Mouse (Mus musculus): ENCODE measurements around the gene Scrn3.

Scrn3 gene

DNA sequence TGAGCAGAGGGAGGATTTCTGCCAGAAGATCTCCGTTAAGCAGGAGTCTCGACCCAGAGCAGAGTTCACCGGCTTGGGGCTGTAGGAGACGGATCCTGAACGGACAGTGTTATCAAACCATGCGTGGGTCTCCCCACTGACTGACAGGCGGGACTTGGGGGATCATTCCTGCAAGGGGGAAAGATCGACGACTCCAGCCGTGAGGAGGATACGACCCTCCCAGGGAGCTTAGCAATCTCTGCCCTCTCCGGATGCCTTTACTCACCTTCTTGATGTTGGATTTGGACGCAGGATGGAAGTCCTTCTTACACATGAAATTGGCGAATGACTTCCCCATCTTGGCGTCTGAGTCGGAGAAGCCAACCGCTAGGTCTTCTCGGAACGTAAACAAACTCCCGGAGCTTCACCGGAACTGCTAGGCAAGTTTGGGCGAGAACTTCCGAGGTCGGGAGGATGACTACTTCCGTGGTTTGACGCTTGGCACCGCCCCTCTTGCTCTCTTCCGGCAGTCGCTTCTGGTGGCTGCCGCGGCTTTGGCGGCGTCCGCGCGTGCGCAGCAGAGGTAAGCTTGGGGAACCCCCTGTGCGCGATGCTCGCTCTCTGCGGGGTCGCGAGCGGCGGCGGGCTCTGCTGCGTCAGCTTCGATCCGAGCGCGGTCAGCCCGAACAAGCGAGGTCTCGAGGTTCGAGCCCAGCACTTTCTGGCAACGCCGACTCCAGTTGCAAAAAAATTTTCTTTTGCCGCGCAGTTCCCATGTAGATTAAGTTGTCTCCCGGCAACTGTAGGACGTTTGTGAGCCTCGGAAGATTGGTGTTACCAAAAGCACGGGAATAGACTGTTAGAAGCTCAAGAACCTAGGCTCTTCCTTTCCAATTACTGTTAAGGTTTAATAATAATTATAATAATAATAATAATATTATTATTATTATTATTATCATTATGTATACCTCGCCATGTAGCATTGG, at the start of gene Scrn3, which contains the start of gene Cir1:
Gene Scrn3, plus strand, starts transcription at position 450 of the 965 bp plus-strand sequence.
Gene Cir1, minus strand, starts transcription at position 550 of the 965 bp plus-strand sequence.
- DNase-seq (ENCODE audit: low read depth, low spot score): peak; percentile 90

DNA sequence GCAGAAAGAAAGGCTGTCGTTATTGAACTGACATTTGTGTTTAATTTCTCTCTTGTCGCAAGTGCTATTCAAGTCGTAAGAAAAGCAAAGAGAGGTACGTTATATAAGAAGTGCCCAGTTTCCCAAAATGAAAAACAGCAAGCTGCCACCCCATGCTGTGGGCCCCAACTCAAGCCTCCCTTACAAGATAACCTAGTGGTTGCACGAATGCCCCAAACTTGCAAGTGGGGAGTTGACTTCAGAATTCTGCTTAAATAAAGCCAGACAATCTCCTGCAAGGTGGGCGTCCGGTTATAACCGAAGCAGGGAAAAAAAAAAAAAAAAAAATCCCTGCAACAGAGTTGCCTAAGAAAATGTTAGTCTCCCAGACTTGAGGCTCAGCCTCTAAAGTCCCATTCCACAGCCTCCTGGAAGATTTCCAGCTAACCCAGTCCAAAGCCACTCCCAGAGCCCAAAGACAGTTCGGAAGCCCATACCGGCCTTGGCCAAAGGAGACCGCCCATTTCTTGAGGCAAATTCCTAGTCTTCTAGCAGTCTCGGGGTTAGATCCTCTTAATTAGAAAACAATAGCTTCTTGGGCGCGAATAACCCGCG, 49.1 kb upstream of the Scrn3 start:
- no peak for DNase-seq (ENCODE audit: low read depth, low spot score)

DNA sequence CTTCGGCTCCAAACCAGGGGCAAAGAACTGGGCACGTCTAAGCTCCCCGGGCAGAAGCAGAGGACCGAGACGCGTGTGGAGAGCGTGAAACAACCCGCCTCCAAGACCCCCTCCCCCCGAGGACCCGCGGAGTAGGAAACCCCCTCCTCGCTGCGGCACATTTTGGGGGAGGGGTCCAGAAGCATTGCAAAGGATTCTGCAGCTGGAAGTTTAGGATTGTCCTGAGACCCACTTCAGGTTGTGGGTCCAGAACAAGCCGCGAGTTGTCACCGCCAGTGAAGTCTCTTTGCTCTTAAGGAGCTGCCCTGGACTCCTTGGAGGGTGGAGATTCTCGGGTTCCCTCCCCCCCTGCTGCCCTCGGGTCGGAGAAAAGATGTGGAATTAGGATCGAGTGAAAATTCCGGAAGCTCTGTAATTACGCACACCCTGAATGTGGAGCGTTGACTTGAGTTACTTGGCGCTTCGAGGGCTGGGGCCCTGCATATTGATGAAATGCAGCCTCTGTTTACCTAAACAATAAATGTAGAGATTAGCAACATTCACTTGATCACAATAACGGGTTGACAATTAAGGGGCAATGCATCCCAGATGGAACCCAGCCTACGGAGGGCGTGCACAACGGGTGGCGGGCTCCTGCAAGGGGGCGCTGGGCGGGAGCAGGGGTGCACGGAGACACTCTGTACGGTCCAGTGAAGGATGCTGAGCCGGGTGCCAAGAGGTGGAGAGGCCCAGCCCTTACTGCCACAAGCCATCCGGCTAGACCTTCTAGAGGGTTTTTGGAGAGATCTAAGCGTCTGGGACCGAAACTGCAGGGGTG, 48.4 kb upstream of the Scrn3 start:
- no peak for DNase-seq (ENCODE audit: low read depth, low spot score)

- DNase-seq (ENCODE audit: low read depth, low spot score): no peak
These were observed 47.7 kb upstream of the Scrn3 start for GRCm38 (mm10) chr2:73264611-73265195.

DNA sequence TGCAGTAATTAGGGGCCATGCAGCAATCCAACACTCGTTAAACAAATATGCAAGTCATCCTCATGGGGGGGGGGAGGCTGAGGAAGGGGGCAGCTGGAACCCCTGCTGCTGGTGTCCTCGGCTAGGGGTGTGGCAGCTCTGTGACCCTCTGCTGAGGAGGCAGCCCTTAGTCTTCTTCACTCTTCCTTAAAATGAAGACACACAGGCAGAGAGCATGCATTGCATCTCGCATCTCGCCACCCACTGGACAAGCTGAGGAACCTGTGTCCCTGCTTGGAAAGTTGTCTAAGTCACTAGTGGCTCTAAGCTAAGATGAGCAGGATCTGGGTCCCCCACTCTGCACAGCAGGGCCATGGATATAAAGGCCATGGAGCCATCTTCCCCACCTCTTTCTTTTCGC, 46.4 kb upstream of the Scrn3 start:
- no peak for DNase-seq (ENCODE audit: low read depth, low spot score)

GRCm38 (mm10) chr2:73266623-73267022, 45.8 kb upstream of the Scrn3 start:
- DNase-seq (ENCODE audit: low read depth, low spot score): no peak

DNA sequence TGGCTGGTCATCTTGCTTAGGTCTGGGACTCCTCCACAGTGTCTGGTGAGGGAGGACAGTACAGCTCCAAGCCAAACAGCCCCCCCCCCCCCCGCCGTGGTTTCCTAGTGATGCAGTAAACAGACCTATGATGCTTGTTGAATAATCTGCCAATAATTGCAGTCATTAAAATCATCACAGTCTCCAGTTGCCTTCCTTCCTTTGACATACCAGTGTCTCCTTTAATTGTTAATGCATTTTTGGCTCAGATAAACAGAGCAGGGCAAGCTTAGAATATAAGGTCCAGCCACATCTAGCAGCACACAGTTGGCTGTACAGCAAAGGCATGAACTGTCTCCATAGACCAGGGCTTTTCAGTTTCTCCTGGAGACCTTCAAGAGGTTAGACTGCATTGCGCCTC, 45.2 kb upstream of the Scrn3 start:
- DNase-seq (ENCODE audit: low read depth, low spot score): no peak

DNA sequence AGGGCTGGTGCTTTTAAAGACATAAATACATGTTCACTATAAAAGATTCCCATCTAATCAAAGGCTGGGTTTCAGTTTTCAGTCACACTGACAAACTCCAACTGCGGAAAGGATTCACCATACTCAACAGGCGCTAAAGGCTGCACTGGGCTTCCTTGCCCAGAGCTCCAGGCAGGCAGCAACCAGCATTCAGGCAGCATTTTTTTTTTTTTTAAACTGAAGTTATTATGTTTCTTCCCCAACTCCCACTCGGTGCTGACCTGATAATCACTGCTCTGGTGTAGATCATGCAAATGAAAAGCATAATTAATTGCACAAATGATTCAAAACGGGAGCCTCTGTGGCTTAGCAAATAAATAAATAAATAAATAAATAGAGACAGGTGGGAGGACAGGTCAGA, 44.6 kb upstream of the Scrn3 start:
- DNase-seq (ENCODE audit: low read depth, low spot score): no peak

GRCm38 (mm10) chr2:73268281-73268680, 44.1 kb upstream of the Scrn3 start:
- no peak for DNase-seq (ENCODE audit: low read depth, low spot score)

DNA sequence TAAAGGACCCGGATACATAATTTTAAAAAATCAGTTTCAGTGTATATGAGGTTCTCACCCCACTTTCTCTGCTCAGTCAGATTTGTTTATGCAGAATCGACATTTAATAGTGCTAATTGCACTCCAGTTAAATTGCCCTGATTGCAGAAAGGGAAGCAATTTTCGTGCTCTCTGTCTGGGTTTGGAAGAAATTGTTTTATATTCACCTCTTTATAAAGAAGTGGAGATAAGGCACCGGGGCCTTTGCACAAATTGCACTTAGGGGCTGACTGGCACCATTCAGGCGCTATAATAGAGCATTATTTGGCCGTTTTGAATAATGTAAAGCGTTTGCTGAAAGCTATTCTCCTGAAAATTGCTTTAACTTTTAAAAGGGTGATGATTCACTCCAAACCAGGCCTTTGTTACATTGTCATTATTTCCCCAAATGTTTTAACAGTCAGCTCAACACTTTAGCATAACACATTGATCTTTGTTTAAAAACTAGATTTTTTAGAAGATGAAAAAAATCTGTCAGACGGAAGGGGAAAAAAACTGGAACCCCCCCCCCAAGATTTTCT, 43.5 kb upstream of the Scrn3 start:
- no peak for DNase-seq (ENCODE audit: low read depth, low spot score)

GRCm38 (mm10) chr2:73269666-73270065, 42.7 kb upstream of the Scrn3 start:
- no peak for DNase-seq (ENCODE audit: low read depth, low spot score)

GRCm38 (mm10) chr2:73270071-73270592, 42.3 kb upstream of the Scrn3 start:
- no peak for DNase-seq (ENCODE audit: low read depth, low spot score)

DNA sequence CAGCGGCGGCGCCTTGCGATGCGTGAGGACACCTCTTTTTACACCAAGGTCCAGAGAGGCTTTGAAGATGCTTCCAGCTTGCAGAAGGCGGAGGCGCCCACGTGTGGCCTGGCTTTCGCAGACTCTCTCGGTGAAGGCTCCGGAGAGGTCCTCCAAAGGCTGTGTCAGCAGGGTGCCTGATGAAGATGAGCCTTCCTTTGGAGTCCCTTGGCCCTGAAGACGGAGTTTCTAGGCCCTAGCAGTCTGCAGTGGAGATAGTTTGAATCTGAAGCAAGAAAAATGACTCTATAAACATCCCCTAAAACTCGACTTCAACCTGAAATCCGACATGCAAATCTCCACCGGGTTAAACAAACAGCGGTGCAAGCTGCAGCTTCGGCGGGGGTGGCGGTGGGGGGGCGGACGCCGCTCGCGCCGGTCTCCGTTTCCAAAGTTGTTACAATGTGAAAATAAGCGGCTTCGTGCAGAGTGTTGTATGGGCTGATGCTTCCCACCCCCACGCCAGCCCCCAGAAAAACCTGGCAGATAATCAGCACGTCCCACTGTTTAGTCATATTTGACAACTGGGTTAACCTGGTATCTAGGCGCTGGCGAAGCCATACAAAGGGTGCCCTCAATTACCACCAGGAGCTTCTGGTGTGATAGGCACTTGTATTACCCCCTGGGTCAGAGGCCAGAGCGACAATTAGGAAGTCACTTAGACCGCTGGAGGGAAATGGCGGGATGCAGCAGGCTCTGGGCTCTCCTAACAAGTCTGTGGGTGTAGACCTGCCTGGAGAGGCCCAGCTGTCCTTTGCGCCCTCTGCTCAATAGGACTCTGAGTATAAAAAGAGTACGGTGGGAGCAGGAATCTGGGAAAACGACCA, 41.6 kb upstream of the Scrn3 start:
- no peak for DNase-seq (ENCODE audit: low read depth, low spot score)

- no peak for DNase-seq (ENCODE audit: low read depth, low spot score)
These were observed 40.8 kb upstream of the Scrn3 start, which contains the start of gene Sp9 for GRCm38 (mm10) chr2:73271459-73272161. TSS of gene Sp9 (plus strand) at chr2:73271925.

GRCm38 (mm10) chr2:73272351-73273248, 39.8 kb upstream of the Scrn3 start:
- no peak for DNase-seq (ENCODE audit: low read depth, low spot score)

DNA sequence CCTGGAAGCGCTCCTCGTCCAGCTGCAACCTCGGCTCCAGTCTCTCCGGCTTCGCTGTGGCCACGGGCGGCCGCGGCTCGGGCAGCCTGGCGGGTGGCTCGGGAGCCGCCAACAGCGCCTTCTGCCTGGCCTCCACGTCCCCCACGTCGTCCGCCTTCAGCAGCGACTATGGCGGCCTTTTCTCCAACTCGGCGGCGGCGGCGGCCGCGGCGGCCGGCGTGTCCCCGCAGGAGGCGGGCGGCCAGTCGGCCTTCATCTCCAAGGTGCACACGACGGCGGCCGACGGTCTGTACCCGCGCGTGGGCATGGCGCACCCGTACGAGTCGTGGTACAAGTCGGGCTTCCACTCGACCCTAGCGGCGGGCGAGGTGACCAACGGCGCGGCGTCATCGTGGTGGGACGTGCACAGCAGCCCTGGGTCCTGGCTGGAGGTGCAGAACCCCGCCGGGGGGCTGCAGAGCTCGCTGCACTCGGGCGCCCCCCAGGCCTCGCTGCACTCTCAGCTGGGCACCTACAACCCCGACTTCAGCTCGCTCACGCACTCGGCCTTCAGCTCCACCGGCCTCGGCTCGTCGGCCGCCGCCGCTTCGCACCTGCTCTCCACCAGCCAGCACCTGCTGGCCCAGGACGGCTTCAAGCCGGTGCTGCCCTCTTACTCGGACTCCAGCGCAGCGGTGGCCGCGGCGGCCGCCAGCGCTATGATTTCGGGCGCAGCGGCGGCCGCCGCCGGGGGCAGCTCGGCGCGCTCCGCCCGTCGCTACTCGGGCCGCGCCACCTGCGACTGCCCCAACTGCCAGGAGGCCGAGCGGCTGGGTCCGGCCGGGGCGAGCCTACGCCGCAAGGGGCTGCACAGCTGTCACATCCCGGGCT, 38.9 kb upstream of the Scrn3 start:
- DNase-seq (ENCODE audit: low read depth, low spot score): no peak
